Mouse (Mus musculus): ENCODE results near the gene Cenps.
A peak's percentile ranks its signal among the peaks of the same experiment; 100 is the strongest.

Cenps gene

GRCm38 (mm10) chr4:149157415-149157973 is 20.1 kb upstream of the Cenps start:
- DNase-seq (ENCODE audit: low spot score in 2 of 2) = no peak

- no peak for DNase-seq (ENCODE audit: low spot score in 2 of 2)
Measured at GRCm38 (mm10) chr4:149155711-149156110, 18.3 kb upstream of the Cenps start.

- DNase-seq (ENCODE audit: low spot score in 2 of 2) = no peak
Measured at GRCm38 (mm10) chr4:149154859-149155258, 17.4 kb upstream of the Cenps start.

GRCm38 (mm10) chr4:149150721-149151120 is 13.3 kb upstream of the Cenps start:
- DNase-seq (ENCODE audit: low spot score in 2 of 2) = no peak

- no peak for DNase-seq (ENCODE audit: low spot score in 2 of 2)
Measured at GRCm38 (mm10) chr4:149150256-149150655, 12.8 kb upstream of the Cenps start.

- DNase-seq (ENCODE audit: low spot score in 2 of 2) = no peak
Measured at GRCm38 (mm10) chr4:149149611-149150010, 12.2 kb upstream of the Cenps start.

GRCm38 (mm10) chr4:149149196-149149595 is 11.8 kb upstream of the Cenps start:
- no peak for DNase-seq (ENCODE audit: low spot score in 2 of 2)

- DNase-seq (ENCODE audit: low spot score in 2 of 2) = no peak
Measured at GRCm38 (mm10) chr4:149148084-149148483, 10.7 kb upstream of the Cenps start.

- no peak for DNase-seq (ENCODE audit: low spot score in 2 of 2)
Measured at GRCm38 (mm10) chr4:149147528-149147927, 10.1 kb upstream of the Cenps start.

GRCm38 (mm10) chr4:149145151-149145550 is 7.7 kb upstream of the Cenps start:
- DNase-seq (ENCODE audit: low spot score in 2 of 2) = no peak

- peak; percentile 73 to 85 for DNase-seq (ENCODE audit: low spot score in 2 of 2)
Measured at GRCm38 (mm10) chr4:149144459-149144858, 7.0 kb upstream of the Cenps start.

GRCm38 (mm10) chr4:149143594-149143993 is 6.2 kb upstream of the Cenps start:
- DNase-seq (ENCODE audit: low spot score in 2 of 2) = no peak

GRCm38 (mm10) chr4:149138515-149138914 is 1.1 kb upstream of the Cenps start:
- no peak for DNase-seq (ENCODE audit: low spot score in 2 of 2)

- no peak for DNase-seq (ENCODE audit: low spot score in 2 of 2)
Measured at GRCm38 (mm10) chr4:149136116-149136850, 1.1 kb downstream of the Cenps start.

GRCm38 (mm10) chr4:149133395-149133794 is 4.0 kb downstream of the Cenps start:
- no peak for DNase-seq (ENCODE audit: low spot score in 2 of 2)

- no peak for DNase-seq (ENCODE audit: low spot score in 2 of 2)
Measured at GRCm38 (mm10) chr4:149131789-149132565, 5.5 kb downstream of the Cenps start.

- no peak for DNase-seq (ENCODE audit: low spot score in 2 of 2)
Measured at GRCm38 (mm10) chr4:149131021-149131752, 6.2 kb downstream of the Cenps start.

- DNase-seq (ENCODE audit: low spot score in 2 of 2) = no peak
Measured at GRCm38 (mm10) chr4:149128467-149128866, 9.0 kb downstream of the Cenps start.

- DNase-seq (ENCODE audit: low spot score in 2 of 2) = no peak
Measured at GRCm38 (mm10) chr4:149126663-149127062, 10.8 kb downstream of the Cenps start, which contains the start of gene Cort. TSS of gene Cort (minus strand) at chr4:149126763.

GRCm38 (mm10) chr4:149126115-149126509 is 11.3 kb downstream of the Cenps start:
- DNase-seq (ENCODE audit: low spot score in 2 of 2) = no peak

- no peak for DNase-seq (ENCODE audit: low spot score in 2 of 2)
Measured at GRCm38 (mm10) chr4:149125341-149126114, 11.9 kb downstream of the Cenps start.
